Mouse (Mus musculus) lung, embryonic 14.5 days (tissue): ENCODE data around the gene Txnrd2. TPM values are rescaled to one million over a fixed set of nuclear protein-coding genes. Genes with fewer than 3 reads are reported as not detected.

ENCODE experiments used
- ATAC-seq: fragments of 200-750 bp; cut with Nextera tagmentation; 2 replicates; pipeline ENCODE4 v1.8.0; 2017; ENCODE audit warnings: mild to moderate bottlenecking, moderate TSS enrichment, moderate library complexity; ENCODE audit not compliant: insufficient read depth
- DNase-seq: peaks from one replicate; pipeline ENCODE4 v3.0.0-alpha.2; 2015
- H3K27ac ChIP-seq: fragments of 300-500 bp; sonication (generic); 2 replicates; pipeline ENCODE4 v1.5.1; 2014; ENCODE audit warnings: low read depth, mild to moderate bottlenecking, moderate library complexity
- H3K27me3 ChIP-seq: fragments of 300-500 bp; sonication (generic); 2 replicates; pipeline ENCODE4 v1.6.1; 2014; ENCODE audit warnings: low read length, control low read depth; ENCODE audit not compliant: insufficient read depth
- H3K36me3 ChIP-seq: fragments of 300-500 bp; sonication (generic); 2 replicates; pipeline ENCODE4 v1.6.1; 2014; ENCODE audit warnings: control low read depth; ENCODE audit not compliant: insufficient read depth
- H3K4me1 ChIP-seq: fragments of 300-500 bp; sonication (generic); 2 replicates; pipeline ENCODE4 v1.6.1; 2014; ENCODE audit warnings: antibody characterized with exemption, control low read depth; ENCODE audit not compliant: insufficient read depth
- H3K4me2 ChIP-seq: fragments of 300-500 bp; sonication (generic); 2 replicates; pipeline ENCODE4 v1.6.1; 2014; ENCODE audit warnings: mild to moderate bottlenecking
- H3K4me3 ChIP-seq: fragments of 300-500 bp; sonication (generic); 2 replicates; pipeline ENCODE4 v1.5.1; 2014; ENCODE audit warnings: low read depth, low read length
- H3K9ac ChIP-seq: fragments of 300-500 bp; sonication (generic); 2 replicates; pipeline ENCODE4 v1.6.1; 2014
- H3K9me3 ChIP-seq: fragments of 300-500 bp; sonication (generic); 2 replicates; pipeline ENCODE4 v1.6.1; 2016; ENCODE audit warnings: low read depth, low read length, control low read depth
- CTCF ChIP-seq: IDR thresholded peaks from 2 replicates; pipeline ENCODE4 v1.5.1; 2016; ENCODE audit warnings: antibody characterized with exemption, low read depth
- WGBS: fragments of 180-500 bp; shearing (Covaris S2); extraction: QIAGEN DNeasy Blood & Tissue Kit; methylation state at CpG from one replicate; pipeline ENCODE4 v1.1.7; 2014; 5-methylcytosine and 5-hydroxymethylcytosine counted together
- polyA plus RNA-seq: library from polyadenylated mRNA; unstranded; fragments of >200 nt; fragmentation: Nextera tagmentation; extraction: Ambion mirVana; gene quantifications from 2 replicates; pipeline ENCODE4 v1.2.1, GENCODE M21; 2014

The Txnrd2 gene
- polyA plus RNA-seq, 1 experiment from 2014 or later: 21.5 TPM

DNA sequence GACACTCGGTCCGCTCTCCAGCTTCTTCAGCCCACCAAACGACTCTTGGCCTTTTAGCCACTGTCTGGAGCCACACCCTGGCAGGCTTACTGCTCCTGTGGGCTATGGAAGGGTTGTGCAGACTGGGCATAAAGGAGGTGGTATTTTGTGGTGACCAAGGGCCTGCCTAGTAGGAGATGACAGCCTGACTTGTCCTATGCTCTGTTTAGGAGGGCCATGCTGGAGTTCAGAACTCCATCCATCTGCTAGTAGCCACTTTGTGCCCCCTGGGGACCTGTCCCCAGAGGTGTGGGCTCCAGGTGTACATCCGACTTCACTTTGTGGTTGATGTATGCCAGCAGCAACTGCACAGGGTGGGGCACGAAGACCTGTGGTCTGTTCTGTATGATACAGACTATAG lies 32.6 kb upstream of the Txnrd2 start:
- H3K4me2 ChIP-seq: peak overlapping the region; percentile 99
- ATAC-seq (no peak), DNase-seq (no peak)
- peaks cover 29% of the 10 kb centered on the region for H3K4me1 ChIP-seq
- peak overlapping the region; percentile 74 for H3K4me3 ChIP-seq
- 58% methylated on average over 5 of the region's 5 CpGs for WGBS
- no peak for TF ChIP-seq CTCF
- no peaks in the 10 kb centered on the region for H3K27me3 ChIP-seq
- H3K9ac ChIP-seq: peak overlapping the region; percentile 82
- no peak overlapping the region; the same call in 1 of the 2 replicates for H3K27ac ChIP-seq
- H3K36me3 ChIP-seq: peaks cover 18% of the 10 kb centered on the region
- no peaks in the 10 kb centered on the region for H3K9me3 ChIP-seq

DNA sequence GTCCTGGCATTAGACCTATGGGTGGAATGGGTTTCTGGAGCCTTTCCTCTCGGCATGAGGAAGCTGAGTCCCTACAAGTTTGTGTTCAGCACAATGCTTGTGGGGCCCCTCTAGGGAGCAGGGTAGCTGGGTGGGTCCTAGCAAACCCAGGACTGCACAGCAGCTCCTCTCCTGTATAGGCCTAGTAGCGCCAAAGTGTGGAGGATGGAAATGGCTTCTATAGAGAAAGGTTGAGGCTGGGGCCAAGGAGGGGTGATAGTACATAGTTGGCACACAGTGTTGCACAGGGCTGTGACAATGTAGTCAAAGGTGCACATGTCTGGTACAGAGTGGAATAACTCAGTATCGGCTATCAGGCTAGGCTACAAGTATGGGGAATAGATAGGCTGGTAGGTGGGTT lies 32.1 kb upstream of the Txnrd2 start:
- TF ChIP-seq CTCF: no peak
- no peak for DNase-seq
- no peak overlapping the region; the same call in 1 of the 2 replicates for H3K27ac ChIP-seq

DNA sequence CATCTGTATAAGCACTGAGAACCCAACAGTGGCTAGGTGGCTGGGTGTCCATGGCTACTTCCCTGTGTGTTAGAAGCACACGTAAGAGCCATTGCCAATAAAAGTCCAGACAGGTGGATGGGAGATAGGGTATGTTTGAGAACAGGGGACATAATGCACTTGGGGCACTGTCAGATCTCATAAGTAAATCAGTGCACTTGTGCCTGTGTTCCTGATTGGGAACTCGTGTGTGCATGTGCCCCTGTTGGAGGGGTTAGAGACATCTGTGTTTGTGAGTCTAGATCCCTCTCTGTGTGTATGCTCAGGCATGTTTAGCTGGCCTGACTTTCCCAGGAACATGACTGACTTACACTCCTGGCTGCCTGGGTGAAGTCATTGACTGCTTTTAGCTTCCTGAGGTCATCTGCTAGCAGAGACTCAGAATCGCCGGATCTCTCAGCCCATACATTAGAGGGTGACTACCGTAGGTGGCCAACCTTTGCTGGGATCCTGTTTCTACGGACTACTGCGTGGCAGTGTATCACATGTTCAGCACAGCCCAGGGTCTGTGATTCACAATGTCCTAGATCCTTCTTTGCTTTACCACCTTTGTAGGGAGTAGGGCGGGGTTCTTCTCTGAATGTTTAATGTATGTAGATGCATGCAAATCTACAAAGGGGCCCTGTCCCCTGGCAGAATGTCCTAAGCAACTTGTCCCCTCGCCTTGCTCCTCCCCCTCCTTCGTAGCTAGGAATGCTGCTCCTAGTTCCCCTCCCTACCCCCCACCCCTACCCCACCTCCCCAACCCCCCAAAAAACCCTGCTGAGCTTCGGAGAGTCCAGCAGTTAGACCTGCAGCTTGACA lies 31.2 kb upstream of the Txnrd2 start:
- DNase-seq (peak; percentile 67), ATAC-seq (peak; percentile 2; the same call in 1 of the 2 replicates)
- peak overlapping the region; percentile 1; the same call in 1 of the 2 replicates for H3K9ac ChIP-seq
- peak overlapping the region; percentile 75 for H3K27ac ChIP-seq
- WGBS: 22% methylated on average over 11 of the region's 11 CpGs
- peaks cover 22% of the 10 kb centered on the region for H3K4me1 ChIP-seq
- no peaks in the 10 kb centered on the region for H3K27me3 ChIP-seq
- peaks cover 32% of the 10 kb centered on the region for H3K36me3 ChIP-seq
- TF ChIP-seq CTCF: no peak
- H3K9me3 ChIP-seq: no peaks in the 10 kb centered on the region
- peak overlapping the region; percentile 26 for H3K4me2 ChIP-seq
- H3K4me3 ChIP-seq: no peak overlapping the region

More for the DNA sequence above, 32.1 kb upstream of the Txnrd2 start:
- peaks cover 24% of the 10 kb centered on the region for H3K4me1 ChIP-seq
- H3K9me3 ChIP-seq: no peaks in the 10 kb centered on the region
- H3K9ac ChIP-seq: 0 out of 2 replicates have a peak overlapping the region, but pooled peaks have one; percentile 82
- H3K4me3 ChIP-seq: 0 out of 2 replicates have a peak overlapping the region, but pooled peaks have one; percentile 74
- H3K36me3 ChIP-seq: peaks cover 22% of the 10 kb centered on the region
- no peaks in the 10 kb centered on the region for H3K27me3 ChIP-seq
- WGBS: 82% methylated on average over 3 of the region's 3 CpGs
- peak overlapping the region; percentile 99 for H3K4me2 ChIP-seq
- no peak for ATAC-seq

DNA sequence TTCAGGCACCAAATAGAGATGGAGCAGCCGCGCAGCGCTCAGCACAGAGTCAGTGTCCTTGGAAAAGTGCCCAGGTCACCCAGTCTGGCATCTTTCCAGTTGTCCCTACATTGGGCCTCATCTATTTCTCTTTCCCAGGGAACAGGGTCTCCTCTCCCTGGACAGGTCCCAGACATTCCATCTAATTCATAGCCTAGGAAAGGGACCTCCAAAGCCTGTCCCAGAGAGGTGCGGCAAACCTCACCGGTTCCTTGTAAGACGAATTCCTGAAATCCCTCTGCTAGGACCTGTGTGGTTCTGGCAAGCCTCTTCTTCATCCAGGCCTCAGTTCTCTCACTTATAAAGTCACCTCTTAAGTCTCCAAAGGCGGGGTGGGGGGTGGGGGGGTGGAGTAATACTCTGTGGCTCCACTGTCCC lies 30.6 kb upstream of the Txnrd2 start:
- peak overlapping the region; percentile 26 for H3K4me2 ChIP-seq
- peak; percentile 91 for DNase-seq
- peak; percentile 27; the same call in 1 of the 2 replicates for ATAC-seq
- H3K27ac ChIP-seq: peak overlapping the region; percentile 73; the same call in 1 of the 2 replicates
- no peak overlapping the region for H3K4me3 ChIP-seq
- H3K9me3 ChIP-seq: no peaks in the 10 kb centered on the region
- TF ChIP-seq CTCF: no peak
- peaks cover 22% of the 10 kb centered on the region for H3K4me1 ChIP-seq
- 26% methylated on average over 6 of the region's 7 CpGs for WGBS
- H3K9ac ChIP-seq: no peak overlapping the region
- peaks cover 38% of the 10 kb centered on the region for H3K36me3 ChIP-seq
- H3K27me3 ChIP-seq: no peaks in the 10 kb centered on the region

DNA sequence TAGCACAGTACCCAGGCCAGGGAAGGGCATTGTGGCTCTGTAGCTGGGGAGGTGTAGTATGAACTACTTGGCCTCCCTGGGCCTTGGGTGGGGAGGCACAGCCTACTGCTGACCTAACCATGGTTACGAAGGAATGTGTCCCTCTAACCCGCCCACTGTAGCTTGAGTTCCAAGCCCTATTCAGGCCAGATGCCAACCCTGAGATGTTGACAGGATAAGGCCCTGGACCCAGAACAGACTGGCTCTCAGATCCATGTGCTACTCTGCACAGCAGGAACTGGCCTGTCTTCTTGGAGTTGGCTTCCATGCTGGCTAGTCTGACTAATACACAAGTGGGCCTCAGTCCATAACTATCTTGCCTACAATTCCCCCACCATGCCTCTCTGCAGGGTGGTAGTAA lies 30.0 kb upstream of the Txnrd2 start:
- peaks cover 41% of the 10 kb centered on the region for H3K36me3 ChIP-seq
- no peaks in the 10 kb centered on the region for H3K27me3 ChIP-seq
- H3K4me3 ChIP-seq: no peak overlapping the region
- ATAC-seq (no peak), DNase-seq (peak; percentile 44)
- H3K9ac ChIP-seq: no peak overlapping the region
- peak overlapping the region; percentile 73; the same call in 1 of the 2 replicates for H3K27ac ChIP-seq
- peak overlapping the region; percentile 26; the same call in 1 of the 2 replicates for H3K4me2 ChIP-seq
- 49% methylated on average over 2 of the region's 2 CpGs for WGBS
- peaks cover 27% of the 10 kb centered on the region for H3K4me1 ChIP-seq
- no peaks in the 10 kb centered on the region for H3K9me3 ChIP-seq
- no peak for TF ChIP-seq CTCF

DNA sequence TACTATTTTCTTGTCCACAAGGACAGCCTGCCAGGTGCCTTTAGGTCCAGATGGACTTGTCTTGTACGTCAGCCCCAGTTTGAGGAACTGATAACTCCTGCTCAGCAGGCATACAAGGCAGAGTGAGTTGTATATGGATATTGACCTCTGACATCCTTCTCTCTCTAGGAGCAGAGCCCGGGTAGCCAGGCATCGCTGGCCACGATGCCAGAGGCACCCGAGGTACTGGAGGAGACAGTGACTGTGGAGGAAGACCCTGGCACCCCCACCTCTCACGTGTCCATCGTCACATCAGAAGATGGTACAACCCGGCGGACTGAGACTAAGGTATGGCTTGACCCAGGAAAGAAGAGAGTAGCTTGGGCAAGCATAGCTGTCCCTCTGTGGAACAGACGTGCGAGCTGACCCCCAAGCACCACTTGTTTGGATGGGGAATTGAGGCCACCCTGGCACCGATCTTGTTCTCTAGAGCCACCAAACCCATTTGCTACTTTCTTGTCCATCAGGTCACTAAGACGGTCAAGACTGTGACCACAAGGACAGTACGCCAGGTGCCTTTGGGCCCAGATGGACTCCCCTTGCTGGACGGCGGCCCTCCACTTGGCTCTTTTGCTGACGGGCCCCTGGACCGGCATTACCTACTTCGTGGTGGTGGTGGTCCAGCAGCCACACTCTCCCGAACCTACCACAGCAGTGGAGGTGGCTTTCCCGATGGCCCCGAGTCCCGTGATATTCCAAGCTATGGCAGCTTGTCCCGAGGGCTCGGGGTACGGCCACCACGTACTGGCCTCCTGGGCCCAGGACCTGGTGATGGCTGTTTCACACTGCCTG lies 29.2 kb upstream of the Txnrd2 start:
- WGBS: 95% methylated on average over 27 of the region's 27 CpGs
- no peak for TF ChIP-seq CTCF
- H3K27ac ChIP-seq: no peak overlapping the region; the same call in 1 of the 2 replicates
- H3K36me3 ChIP-seq: peaks cover 49% of the 10 kb centered on the region
- no peaks in the 10 kb centered on the region for H3K9me3 ChIP-seq
- no peak overlapping the region for H3K4me3 ChIP-seq
- DNase-seq (no peak), ATAC-seq (no peak)
- H3K4me1 ChIP-seq: peaks cover 29% of the 10 kb centered on the region
- no peaks in the 10 kb centered on the region for H3K27me3 ChIP-seq
- H3K4me2 ChIP-seq: no peak overlapping the region
- H3K9ac ChIP-seq: no peak overlapping the region
